Mouse (Mus musculus) embryo, embryonic 11.5 days (tissue): ENCODE results near the gene Nmrk2.
"Not testable (repeated sequence)": the region's sequence is repeated elsewhere in the genome, so short reads cannot be mapped to it uniquely, and the experiment has no call there.

ENCODE experiments used
- DNase-seq: peaks from one replicate; pipeline ENCODE4 v3.0.0-alpha.2; 2012; ENCODE audit warnings: low read depth, low spot score

The Nmrk2 gene

DNA sequence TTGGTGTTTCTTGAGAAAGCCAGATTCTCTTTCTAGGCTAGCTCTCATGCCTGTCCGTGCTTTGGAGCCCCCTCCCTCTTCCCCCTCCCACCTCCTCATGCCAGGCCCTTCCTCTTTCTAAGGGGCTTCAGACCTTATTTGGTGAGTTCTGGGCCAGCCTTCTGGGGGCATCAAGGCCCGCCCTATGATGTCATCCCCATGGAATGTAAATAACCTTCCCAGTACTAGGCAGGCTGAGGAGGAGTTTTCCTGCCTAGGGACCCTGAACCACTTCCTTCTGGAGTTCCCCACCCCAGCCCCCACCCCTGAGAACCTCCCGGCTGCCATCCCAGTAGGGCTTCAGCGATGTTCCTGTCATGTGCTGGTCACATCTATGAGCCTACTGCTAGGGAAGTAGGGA lies 17.1 kb downstream of the Nmrk2 start:
- DNase-seq, result no peak

DNA sequence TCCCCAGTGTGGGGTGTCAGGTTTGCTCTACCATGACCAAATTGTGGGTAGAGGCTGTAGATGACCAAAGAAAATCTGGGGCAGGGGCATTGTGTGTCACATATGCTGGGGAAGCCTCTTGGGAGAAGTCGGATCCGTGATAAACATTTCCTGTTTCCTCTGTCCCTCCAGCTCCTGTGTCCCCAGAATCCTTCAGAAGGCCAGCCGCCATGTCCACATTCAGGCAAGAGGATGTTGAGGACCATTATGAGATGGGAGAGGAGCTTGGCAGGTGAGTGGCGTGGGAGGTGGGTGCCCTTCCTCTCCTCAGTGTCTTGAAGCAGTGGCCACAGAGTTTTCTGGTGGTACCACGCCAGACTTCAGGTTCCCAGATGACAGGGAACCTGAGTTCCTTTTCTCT lies 18.0 kb downstream of the Nmrk2 start, which contains the start of gene 4930442H23Rik:
4930442H23Rik (minus strand) TSS at position 45 of the 400 bp plus-strand sequence.
- DNase-seq, result no peak

DNA sequence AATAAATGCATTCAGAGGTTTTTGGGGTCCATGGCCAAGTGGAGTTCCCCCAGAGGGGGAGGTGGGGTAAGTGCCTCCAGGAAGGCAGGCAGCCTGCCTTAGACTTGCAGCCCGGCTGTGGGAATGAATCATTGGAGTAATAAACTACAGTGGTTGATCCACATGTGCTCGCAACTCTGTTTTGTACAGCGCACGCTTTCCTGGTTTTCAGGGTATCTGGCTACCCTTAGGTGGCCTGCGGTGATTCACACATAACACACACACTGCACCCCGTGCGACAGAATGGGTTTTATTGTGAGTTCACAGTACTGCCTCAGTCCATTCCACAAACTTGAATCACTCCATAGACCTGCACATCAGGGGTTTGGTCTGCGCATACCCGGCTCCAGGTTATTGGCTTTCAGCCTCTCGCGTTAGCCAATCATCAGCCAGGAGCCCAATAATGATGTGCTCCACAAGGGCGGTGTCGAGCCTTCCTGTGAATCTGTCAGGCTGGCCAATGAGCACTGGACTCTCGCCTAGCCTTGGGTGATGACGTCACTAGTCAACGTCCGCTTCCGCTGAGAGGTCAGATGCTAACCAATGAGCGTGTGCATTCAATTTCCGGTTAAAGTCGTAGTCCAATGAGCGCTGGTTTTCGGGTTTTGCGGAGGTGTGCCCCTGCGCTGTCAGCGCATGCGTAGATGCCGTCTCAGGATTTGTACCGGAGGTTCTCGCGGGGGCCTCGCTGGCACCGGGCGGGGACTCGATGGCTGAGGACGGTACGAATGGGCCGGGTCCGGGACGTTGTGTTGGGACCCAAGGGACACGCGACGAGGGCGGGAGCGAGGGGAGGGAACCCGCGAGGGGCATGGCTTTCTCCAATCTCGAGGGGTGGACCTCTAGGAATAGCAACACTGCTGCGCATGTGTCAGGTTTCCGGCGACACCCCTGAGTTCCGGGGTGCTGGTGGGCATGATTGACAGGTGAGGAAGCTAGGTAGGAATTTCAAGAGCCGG lies 19.2 kb downstream of the Nmrk2 start, which contains the start of gene Dapk3:
Dapk3 (plus strand) TSS at position 670 of the 998 bp plus-strand sequence.
- peak; percentile 99 for DNase-seq

DNA sequence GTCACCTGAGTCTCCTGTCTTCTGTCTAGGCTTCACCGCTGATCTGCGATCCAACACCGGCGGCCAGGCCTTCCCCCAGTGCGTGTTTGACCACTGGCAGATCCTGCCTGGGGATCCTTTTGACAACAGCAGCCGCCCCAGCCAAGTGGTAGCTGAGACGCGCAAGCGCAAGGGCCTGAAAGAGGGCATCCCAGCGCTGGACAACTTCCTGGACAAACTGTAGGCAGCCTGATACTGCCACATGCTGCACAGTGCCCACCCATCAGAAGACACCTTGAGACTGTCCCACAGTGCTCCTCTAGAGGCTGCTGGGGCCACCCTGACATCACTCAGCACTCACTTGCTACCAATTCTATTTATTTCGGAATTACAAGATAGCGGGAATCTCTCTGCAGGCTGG lies 20.0 kb downstream of the Nmrk2 start:
- not testable (repeated sequence) for DNase-seq

DNA sequence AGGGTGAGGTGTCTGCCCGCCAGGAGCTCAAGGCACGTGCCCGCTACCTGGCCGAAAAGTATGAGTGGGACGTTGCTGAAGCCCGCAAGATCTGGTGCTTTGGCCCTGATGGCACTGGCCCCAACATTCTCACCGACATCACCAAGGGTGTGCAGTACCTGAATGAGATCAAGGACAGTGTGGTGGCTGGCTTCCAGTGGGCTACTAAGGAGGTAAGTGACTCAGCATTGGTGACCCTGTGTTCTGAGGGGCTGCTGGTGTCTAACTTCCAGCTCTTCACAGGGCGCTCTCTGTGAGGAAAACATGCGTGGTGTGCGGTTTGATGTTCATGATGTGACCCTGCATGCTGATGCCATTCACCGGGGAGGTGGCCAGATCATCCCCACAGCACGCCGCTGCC lies 20.9 kb downstream of the Nmrk2 start:
- no peak for DNase-seq

DNA sequence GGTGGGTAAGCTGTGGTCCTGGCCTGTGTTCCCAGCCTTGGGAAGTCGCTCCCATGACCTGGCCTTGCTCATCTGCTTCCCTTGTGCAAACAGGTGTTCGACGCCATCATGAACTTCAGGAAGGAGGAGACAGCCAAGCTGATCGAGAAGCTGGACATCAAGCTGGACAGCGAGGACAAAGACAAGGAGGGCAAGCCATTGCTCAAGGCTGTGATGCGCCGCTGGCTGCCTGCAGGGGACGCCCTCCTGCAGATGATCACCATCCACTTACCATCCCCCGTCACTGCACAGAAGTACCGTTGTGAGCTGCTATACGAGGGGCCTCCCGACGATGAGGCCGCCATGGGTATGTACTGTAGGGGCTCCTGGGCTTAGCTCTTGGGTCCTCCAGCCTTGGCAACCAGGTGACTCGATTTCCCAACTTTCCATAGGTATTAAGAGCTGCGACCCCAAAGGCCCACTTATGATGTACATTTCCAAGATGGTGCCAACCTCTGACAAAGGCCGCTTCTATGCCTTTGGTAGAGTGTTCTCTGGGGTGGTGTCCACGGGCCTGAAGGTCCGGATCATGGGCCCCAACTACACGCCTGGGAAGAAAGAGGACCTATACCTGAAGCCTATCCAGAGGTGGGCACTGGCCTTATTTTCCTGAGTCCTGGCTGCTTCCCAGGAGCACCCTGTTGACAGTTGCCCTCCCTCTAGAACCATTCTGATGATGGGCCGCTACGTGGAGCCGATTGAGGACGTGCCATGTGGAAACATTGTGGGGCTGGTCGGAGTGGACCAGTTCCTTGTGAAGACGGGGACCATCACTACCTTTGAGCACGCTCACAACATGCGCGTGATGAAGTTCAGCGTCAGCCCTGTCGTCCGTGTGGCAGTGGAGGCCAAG lies 22.2 kb downstream of the Nmrk2 start:
- no peak for DNase-seq

DNA sequence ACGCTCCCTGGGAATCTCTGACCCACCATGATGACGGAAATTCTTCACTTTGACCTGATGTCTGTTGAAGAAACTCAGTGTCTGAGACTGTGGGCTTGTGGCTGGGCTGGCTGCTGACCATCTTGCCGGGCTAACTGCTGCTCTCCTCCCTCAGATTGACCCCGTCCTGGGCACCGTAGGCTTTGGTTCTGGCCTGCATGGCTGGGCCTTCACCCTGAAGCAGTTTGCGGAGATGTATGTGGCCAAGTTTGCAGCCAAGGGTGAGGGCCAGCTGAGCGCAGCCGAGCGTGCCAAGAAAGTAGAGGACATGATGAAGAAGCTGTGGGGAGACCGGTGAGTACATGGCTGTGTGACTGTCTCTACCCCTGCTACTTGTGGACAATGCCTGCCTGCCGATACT lies 22.9 kb downstream of the Nmrk2 start:
- no peak for DNase-seq

DNA sequence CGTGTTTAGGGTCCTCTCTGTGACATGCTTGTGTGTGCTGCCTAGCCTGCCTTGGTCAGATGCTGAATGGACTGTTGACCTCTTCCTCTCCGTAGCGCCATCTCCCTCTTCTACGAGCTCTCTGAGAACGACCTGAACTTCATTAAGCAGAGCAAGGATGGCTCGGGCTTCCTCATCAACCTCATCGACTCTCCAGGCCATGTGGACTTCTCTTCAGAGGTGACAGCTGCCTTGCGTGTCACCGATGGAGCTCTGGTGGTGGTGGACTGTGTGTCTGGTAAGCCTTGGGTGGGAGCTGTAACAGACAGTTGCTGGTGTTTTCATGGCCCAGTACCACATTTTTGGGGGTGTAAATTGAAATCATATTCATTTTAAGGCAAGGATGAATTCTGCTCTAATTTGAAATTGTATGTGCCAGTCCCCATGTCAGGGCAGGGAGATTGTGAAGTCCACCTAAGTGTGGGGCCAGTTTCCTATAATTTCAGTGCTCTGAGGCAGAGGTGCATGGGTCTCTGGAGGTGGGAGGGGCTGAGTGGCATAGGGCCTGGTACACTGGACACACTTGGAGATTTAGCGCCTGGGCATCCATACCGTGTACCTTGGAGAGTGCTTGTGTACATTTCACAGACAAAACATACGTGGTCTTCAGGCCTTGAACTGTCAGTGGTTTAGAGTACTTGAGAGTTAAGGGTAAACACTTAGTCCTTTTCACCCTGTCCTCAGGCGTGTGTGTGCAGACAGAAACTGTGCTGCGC lies 23.7 kb downstream of the Nmrk2 start:
- no peak for DNase-seq

DNA sequence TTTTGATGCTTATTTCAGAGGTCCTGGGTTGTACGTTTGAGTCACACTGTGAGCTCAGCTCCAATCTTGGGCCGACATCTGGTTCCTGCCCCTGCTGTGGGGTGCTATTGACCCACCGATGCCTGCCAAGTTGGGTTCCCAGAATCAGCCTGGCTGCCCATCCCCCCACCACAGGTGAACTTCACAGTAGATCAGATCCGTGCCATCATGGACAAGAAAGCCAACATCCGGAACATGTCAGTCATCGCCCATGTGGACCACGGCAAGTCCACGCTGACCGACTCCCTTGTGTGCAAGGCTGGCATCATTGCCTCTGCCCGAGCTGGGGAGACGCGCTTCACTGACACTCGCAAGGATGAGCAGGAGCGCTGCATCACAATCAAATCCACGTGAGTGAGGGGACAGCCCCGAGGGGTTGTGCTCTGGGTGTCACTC lies 24.3 kb downstream of the Nmrk2 start:
- no peak for DNase-seq

DNA sequence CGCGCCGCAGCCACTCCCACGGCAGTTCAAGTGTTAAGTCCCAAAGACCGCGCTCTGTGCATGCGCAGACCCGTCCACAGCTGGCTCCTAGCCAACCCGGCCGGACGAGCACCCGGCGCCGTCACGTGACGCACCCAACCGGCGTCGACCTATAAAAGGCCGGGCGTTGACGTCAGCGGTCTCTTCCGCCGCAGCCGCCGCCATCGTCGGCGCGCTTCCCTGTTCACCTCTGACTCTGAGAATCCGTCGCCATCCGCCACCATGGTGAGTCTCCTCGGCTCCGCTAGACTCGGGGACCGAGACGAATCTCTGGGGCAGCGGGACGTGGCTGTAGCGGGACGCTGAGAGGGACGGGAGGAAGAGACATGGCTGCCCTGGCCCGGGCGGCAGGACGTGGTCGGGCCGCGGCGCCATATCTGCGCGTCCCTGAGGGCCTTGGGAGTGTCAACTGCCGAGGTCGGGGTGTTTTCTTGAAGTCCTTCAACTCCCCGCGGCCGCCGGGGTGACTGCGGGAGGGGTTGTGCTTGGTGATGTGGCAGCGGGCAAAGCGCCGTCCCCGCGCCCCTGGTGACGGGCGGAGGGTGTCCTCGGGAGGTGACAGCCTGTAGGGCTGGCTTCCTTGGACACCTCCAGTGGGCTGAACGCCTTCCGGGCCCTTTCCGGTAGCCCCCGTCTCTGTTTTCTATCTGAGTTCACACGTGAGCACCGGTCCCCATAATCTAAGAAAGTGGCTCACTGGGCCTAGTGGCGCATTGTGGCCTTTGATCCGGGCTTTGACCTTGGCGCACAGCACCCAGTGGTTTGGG lies 25.2 kb downstream of the Nmrk2 start, which contains the start of gene Eef2:
Eef2 (plus strand) TSS at position 166 of the 806 bp plus-strand sequence.
- DNase-seq, result peak; percentile 96

DNA sequence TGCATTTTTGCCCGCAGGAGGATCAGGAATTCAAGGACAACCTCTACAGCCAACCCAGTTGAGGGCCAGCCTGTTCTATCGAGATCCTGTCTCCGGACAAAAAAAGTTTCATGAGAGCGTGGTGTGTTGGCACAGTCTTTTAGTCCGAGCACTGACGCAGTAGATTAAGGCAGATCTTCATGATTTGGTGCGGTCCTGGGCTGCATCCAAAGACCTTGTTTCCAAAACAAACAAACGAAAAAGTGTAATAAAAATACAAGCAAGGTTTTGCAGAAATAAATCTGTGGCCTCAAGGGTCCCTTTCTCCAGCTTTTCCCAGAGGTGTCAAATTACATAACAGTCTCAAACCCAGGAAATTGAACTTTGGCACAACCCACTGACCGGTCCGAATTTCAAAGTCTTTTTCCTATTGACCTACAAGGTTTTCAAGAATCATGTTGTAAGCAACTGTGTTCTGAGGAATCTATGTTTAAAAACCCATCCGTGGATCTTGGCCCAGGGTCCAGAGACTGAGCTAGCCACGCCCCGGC lies 25.9 kb downstream of the Nmrk2 start:
- DNase-seq, result no peak

DNA sequence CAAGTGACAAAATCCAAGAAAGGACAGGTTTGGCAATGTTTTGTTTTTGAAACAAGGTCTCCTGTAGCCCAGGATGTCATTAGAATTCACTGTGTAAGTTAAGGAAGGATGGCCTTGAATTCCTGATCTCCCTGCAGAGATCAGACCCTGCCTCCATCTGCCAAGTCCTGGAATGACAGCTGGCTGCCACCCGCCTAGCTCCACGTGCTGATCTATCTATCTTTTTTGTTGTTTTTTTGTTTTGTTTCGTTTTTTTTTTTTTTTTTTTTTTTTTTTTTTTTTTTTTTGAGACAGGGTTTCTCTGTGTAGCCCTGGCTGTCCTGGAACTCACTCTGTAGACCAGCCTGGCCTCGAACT lies 26.5 kb downstream of the Nmrk2 start:
- not testable (repeated sequence) for DNase-seq

DNA sequence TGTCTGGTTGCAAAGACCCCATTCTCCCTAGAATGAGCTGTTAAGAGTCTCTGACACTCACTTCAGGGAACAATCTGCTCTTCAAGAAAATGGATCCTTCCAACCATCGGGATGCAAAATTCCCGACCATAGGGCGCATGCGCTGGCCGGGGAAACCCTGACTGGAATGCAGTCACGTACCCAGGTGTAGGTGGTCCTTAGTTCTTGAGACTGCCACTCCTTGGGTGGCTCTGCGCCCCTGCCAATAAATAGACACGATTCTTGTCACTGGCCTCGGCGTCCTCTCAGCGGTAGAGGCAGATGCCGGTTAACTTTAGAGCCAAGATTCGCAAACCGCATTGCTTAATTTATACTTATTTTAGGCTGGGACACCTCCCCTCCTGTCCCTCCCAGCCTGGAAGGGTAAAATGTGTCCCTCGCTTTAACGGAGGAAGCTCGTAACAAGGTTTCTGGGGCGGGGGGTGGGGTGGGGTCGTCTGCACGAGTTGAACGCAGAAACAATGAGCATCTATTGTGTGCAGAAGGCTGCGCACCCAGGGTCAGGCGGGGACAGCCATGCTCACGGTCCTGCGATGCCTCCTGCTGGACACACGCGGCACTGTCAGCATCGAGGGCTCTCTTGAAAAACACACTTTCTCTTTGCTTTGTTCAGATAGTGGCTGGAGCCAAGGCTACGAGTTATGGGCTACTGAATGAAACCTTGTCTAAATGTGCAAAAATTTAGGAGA lies 27.1 kb downstream of the Nmrk2 start:
- DNase-seq, result peak; percentile 85

DNA sequence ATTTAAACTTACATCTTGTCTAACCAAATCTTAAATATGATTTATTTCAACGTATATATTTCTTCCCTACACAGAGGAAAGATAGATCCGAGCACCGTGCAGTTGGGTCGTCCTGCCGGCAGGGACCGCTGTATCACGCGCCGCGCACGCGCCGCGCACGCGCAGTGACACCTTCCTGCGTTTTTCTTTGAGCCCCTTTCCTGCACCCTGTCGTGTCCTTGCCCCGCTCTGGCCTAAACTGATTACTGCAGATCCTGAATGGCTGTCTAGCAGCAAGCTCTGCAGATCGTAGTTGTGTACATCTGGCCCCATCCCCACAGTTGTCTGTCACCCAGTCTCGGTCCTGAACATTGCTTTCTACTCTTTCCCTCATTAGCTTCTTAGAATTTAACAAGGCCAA lies 28.7 kb downstream of the Nmrk2 start:
- peak; percentile 76 for DNase-seq

DNA sequence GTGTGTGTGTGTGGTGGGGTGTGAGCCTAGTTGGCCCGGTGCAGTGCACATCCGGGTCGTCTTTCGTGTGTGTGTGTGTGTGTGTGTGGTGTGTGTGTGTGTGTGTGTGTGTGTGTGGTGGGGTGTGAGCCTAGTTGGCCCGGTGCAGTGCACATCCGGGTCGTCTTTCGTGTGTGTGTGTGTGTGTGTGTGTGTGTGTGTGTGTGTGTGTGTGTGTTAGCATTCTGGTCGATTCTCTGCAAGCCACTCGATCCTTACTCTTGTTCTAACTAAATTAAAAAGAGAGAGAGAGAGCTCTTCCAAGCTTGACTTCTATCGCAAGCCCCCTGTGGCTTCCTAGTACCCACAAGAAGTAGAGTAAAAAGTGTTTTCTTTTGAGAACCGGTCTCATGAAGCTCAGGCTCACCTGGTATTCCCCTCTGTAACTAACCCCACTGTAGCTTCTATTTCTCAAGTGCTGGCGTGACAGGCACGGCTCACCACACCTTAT lies 32.4 kb downstream of the Nmrk2 start:
- DNase-seq, result not testable (repeated sequence)

DNA sequence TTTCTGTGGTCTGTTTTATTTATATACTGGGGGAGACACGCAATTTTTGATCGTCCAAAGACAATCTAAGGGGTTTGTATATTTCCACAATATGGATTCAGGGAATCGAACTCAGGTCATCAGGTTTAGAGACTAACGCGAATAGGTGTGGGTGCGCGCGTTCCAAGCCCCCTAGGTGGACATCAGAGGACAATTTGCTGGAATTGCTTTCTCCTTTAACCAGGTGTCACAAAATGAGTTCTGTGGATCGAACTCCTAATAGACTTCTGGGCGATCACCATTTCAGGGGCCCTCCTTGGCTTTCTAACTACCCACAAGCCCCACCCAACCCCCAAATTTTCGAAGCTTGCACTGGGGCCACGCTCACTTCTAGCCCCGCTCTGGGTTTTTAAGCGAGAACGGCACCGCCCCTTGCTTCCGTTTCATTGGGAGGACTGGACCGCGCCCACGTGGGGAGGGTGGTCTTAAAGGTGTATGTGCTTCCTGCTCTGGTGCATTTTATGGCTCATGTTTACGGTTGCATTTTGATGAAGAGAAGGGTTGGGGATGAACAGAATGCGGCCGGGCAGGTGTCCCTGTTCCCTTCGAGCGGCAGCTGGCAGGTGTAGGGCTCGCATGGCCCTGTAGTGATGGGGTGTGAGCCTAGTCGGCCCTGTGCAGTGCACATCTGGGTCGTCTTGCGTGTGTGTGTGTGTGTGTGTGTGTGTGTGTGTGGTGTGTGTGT lies 33.2 kb downstream of the Nmrk2 start:
- peak; percentile 70 for DNase-seq

DNA sequence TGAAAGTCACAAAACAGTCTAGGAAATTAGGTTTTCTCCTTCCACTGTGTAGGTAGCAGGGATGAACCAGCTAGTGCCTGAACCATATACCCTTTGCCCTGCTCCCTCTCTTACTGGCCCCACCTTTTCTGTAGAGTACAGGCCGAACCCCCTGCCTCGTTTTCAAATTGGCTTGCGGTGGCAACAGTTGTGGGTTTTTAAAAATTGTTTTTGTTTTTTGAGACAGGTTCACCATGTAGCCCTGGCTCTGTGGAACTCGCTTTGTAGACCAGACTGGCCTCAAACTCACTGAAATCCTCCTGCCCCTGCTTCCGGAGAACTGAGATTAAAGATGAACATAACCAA lies 33.8 kb downstream of the Nmrk2 start:
- no peak for DNase-seq

DNA sequence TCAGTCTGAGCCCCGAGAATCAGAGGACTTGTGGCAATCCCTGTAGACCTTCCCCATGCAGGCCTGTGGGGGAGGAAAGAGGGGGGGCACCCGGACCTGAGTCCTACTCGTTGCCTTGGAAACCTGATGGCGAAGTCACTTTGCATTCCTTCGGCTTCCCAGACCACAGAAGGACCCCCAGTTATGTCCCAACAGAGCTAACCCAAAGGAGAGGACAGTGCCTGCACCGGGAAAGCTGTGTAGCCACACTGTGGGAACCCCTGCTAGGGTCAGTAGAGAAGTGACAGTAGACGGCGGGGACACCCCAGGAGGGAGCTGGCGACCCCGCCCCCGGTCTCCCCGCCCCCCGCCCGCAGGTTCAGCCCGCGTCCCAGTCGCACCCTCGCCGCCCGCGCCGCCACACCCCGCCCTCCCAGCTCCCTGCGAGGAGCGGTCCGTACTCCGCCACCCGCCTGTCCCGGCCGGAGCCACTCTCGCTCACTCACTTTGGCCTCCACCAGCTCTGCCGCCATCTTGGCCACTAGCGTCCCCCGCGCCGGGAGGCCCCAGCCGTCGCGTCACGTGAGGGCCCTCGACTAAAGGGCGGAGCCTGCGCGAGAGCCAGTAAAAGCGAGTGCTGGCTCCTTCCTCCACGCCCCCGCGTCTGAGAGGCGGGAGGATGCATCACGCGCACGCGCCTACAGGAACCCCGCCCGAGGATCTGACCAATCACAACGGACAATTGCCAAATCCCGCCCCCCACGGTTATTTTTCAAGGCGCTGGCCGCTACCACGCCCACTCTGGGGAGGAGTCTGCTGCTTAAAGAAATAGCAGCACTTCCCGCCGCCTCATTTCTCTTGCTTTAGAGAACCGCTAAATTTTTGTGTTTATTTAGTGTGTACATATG lies 34.4 kb downstream of the Nmrk2 start, which contains the start of gene Pias4:
Pias4 (minus strand) TSS at position 724 of the 887 bp plus-strand sequence.
- DNase-seq, result peak; percentile 100
